Mouse (Mus musculus) limb, embryonic 12.5 days (tissue): Measurements from ENCODE around the gene Pknox1. TPM values are rescaled to one million over a fixed set of nuclear protein-coding genes. Genes with fewer than 3 reads are reported as not detected.
"Not testable (repeated sequence)": the region's sequence is repeated elsewhere in the genome, so short reads cannot be mapped to it uniquely, and the experiment has no call there.

Experiments
- ATAC-seq: fragments of 200-750 bp; cut with Nextera tagmentation; 2 replicates; pipeline ENCODE4 v1.8.0; 2017; ENCODE audit warnings: low read depth, moderate TSS enrichment; ENCODE audit not compliant: insufficient number of reproducible peaks, insufficient read depth, low FRiP score, low TSS enrichment
- H3K27ac ChIP-seq: fragments of 300-500 bp; sonication (generic); 2 replicates; pipeline ENCODE4 v1.5.1; 2016; ENCODE audit warnings: mild to moderate bottlenecking, moderate library complexity
- H3K27me3 ChIP-seq: fragments of 300-500 bp; sonication (generic); 2 replicates; pipeline ENCODE4 v1.6.1; 2016; ENCODE audit warnings: mild to moderate bottlenecking, moderate library complexity
- H3K36me3 ChIP-seq: fragments of 300-500 bp; sonication (generic); 2 replicates; pipeline ENCODE4 v1.6.1; 2016; ENCODE audit warnings: mild to moderate bottlenecking, moderate library complexity
- H3K4me1 ChIP-seq: fragments of 300-500 bp; sonication (generic); replicated peaks from 2 replicates; pipeline ENCODE4 v1.6.1; 2016
- H3K4me2 ChIP-seq: fragments of 300-500 bp; sonication (generic); 2 replicates; pipeline ENCODE4 v1.6.1; 2016; ENCODE audit warnings: mild to moderate bottlenecking, moderate library complexity
- H3K4me3 ChIP-seq: fragments of 300-500 bp; sonication (generic); replicated peaks from 2 replicates; pipeline ENCODE4 v1.5.1; 2016; ENCODE audit warnings: mild to moderate bottlenecking
- H3K9ac ChIP-seq: fragments of 300-500 bp; sonication (generic); replicated peaks from 2 replicates; pipeline ENCODE4 v1.6.1; 2016; ENCODE audit warnings: mild to moderate bottlenecking, moderate library complexity
- H3K9me3 ChIP-seq: fragments of 300-500 bp; sonication (generic); 2 replicates; pipeline ENCODE4 v1.6.1; 2016; ENCODE audit warnings: mild to moderate bottlenecking, moderate library complexity
- WGBS: fragments of 180-500 bp; shearing (Covaris S2); methylation state at CpG from one replicate; pipeline ENCODE4 v1.1.7; 2016; 5-methylcytosine and 5-hydroxymethylcytosine counted together
- polyA plus RNA-seq: library from polyadenylated mRNA; unstranded; fragments of >200 nt; fragmentation: Nextera tagmentation; extraction: Ambion mirVana; gene quantifications from 2 replicates; pipeline ENCODE4 v1.2.1, GENCODE M21; 2016

The Pknox1 gene
- polyA plus RNA-seq, 1 experiment from 2014 or later, result 35.4 TPM

DNA sequence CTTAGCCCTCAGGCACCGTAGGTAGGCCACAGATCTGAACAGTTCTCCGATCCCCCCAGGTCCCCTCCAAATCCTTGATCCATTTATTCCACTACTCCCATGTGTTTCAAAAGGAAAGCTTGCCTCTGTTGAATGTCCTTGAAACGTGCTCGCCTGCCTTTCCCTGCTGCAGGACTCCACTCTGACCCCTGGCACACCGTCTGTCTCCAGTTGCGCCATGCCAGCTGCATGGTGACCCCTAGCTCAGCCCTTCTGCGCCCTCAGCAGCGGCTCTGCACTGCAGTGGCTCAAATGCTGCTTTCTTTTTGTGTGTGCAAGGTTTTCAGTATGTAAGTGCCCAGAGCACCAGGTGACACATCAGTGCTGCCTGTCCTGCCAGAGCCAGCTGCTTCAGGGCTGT is 34.1 kb downstream of the Pknox1 start:
- H3K27ac ChIP-seq, result no peak overlapping the region
- H3K4me3 ChIP-seq, result no peak overlapping the region
- WGBS, result 89% methylated on average over 8 of the region's 8 CpGs
- H3K9me3 ChIP-seq, result no peaks in the 10 kb centered on the region
- no peak for ATAC-seq
- H3K4me1 ChIP-seq, result no peaks in the 10 kb centered on the region
- H3K27me3 ChIP-seq, result no peaks in the 10 kb centered on the region
- H3K9ac ChIP-seq, result no peak overlapping the region
- no peak overlapping the region for H3K4me2 ChIP-seq
- peaks cover 88% of the 10 kb centered on the region for H3K36me3 ChIP-seq

DNA sequence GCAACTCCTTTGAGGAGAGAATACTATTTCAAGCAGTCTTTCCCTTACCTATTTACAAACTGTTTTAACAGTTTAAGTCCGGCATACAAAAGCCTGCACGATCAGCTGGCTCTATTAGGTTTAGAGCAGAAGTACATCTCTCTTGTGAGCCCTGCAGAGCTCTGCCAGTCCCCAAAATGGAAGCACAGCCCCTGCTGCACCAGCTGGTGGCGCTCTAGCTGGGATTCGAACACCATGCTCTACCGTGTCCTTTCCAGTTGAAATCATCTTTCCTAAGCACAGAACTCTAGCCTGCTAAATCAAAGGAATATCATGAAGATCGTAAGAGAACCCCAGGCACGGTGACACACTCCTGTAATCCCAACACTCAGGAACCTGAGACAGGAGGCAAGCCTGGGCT is 41.9 kb downstream of the Pknox1 start:
- Histone ChIP-seq H3K4me1 (no peaks in the 10 kb centered on the region), H3K36me3 (peaks cover 52% of the 10 kb centered on the region), H3K27ac (no peak overlapping the region), H3K4me2 (no peak overlapping the region), H3K4me3 (no peak overlapping the region), H3K9me3 (no peaks in the 10 kb centered on the region), H3K27me3 (no peaks in the 10 kb centered on the region), H3K9ac (no peak overlapping the region)
- no peak for ATAC-seq
- WGBS, result 85% methylated on average over 7 of the region's 7 CpGs

DNA sequence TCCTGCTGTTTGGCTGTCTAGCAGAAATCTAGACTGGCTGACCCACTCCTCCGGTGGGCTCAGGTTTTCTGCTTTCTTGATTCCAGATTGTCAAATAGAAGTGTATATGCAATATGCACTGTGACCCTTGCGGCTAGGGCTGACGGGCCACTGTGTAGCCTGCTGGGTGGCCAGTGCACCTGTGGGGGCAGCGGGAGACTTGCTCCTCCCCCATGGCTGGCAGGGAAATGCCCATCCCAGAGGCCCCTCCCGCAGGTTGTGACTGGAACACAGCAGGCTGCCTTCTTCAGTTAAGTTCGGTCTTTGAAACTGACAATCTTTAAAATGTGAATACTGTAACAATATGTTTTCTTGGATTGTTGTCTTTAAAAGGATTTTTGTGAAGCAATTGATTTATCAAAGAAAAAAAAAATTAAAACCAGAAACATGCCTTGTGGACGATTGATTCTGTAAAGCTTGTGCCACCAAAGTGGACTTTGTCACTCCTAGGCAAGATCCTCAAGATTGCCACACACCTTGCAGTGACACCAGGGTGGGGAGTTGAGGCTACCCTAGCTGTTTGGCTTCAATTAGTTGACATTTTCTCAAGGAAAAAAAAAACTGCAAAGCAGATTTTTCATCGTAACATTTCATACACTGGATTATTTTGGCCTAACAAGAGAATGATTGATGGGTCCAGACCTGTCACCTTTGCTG is 42.9 kb downstream of the Pknox1 start:
- Histone ChIP-seq H3K4me3 (no peak overlapping the region), H3K27me3 (no peaks in the 10 kb centered on the region), H3K4me2 (no peak overlapping the region), H3K36me3 (peaks cover 44% of the 10 kb centered on the region), H3K9me3 (no peaks in the 10 kb centered on the region), H3K27ac (no peak overlapping the region), H3K9ac (no peak overlapping the region), H3K4me1 (no peaks in the 10 kb centered on the region)
- 83% methylated on average over 8 of the region's 8 CpGs for WGBS
- no peak for ATAC-seq

DNA sequence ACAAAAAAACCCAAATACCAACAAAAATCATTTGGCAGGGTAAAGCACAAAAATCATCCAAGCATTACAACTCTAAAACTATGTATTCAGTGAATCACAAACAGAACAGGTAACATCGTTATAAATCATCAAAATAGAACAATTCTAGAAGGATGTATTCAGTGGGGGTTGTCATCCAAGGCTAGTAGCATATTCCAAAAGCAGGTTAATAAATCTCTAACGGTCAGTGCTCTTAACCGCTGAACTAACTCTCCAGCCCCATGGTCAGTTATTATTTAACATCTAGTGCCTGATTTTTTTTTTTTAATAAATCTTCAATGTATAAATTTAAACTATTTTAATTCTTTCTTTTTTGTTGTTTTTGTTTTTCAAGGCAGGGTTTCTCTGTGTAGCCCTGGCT is 44.6 kb downstream of the Pknox1 start:
- H3K27me3 ChIP-seq, H3K9ac ChIP-seq, H3K4me1 ChIP-seq, H3K4me2 ChIP-seq, H3K27ac ChIP-seq, ATAC-seq, H3K9me3 ChIP-seq, H3K4me3 ChIP-seq: not testable (repeated sequence)
- 89% methylated on average over 3 of the region's 3 CpGs for WGBS
- peaks cover 26% of the 10 kb centered on the region for H3K36me3 ChIP-seq

DNA sequence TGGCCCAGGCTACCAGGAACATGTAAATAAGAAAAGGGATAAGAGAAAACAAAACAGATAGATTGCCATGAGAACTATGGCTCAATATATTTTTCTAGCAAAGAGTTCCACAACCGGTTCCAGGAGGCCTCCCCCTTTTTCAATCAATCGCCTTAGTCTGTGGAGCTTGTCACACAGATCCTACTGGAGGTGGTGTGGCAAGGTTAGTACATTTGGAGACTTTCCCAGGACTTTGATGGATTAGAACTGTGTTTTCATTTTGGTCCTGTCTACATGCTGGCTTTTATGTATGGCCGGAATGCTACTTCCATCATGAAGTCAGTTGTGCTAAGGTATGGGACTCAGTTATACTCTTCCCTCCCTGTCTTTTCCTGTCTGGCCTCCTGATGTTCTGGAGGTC is 45.4 kb downstream of the Pknox1 start:
- Histone ChIP-seq H3K27ac (no peak overlapping the region), H3K27me3 (no peaks in the 10 kb centered on the region), H3K9me3 (no peaks in the 10 kb centered on the region), H3K36me3 (peaks cover 19% of the 10 kb centered on the region), H3K4me1 (no peaks in the 10 kb centered on the region), H3K9ac (no peak overlapping the region), H3K4me3 (no peak overlapping the region), H3K4me2 (no peak overlapping the region)
- no peak for ATAC-seq
- WGBS, result 90% methylated on average over 3 of the region's 3 CpGs

DNA sequence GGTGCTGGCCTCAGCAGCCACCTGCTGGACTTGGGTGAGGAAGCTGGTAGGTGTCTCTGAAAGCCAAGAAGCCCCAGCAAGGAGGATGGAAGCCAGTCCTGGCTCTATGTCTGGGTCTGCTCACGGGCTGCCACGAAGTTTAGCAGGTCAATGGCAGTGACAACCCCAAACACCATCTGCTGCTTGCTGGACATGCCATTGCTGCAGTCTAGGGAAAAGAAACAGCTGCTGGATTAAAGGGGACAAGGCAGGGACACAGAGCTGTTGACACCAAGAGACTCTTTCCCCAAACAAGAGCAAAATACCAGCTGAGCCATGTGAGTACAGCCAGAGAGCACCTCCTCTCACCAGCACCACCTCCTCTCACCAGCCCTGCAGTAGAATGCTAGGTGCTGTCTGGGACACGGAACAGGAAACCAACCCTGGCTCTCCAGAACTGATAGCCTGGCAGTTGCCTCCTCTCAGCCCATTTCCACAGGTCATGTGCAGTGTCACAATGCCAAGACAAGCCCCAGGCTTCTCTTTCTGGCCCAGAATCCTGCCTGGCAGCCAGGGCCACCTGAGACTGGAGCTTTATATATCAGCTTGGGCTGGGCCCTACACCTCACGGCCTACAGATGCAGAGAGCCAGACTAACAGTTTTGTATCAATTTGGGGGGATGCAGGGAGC is 48.7 kb downstream of the Pknox1 start:
- no peak for ATAC-seq

DNA sequence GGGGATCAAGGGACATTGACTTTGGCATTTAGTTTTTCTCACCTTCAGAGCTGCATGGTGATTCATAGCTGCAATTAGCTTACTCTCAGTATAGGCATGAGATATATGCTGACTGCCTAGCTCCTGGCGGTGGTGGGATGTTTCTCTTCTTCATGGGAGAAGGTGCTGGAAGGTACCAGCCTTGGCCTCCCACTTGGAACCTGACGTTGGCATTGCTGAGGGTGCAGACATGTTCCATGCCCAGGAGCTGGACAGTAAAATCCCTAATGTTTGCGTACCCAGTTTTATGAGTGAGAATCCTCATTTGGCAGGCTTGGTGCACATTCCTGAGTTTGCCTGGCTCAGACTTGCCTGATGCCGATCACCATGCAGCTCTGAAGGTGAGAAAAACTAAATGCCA is 58.6 kb downstream of the Pknox1 start:
- 89% methylated on average over 4 of the region's 4 CpGs for WGBS
- Histone ChIP-seq H3K9me3 (no peaks in the 10 kb centered on the region), H3K4me3 (no peak overlapping the region), H3K27me3 (no peaks in the 10 kb centered on the region), H3K36me3 (no peaks in the 10 kb centered on the region), H3K9ac (no peak overlapping the region), H3K4me1 (no peaks in the 10 kb centered on the region), H3K27ac (no peak overlapping the region), H3K4me2 (no peak overlapping the region)
- ATAC-seq, result no peak

More for the DNA sequence above, 48.7 kb downstream of the Pknox1 start:
- no peak overlapping the region for H3K4me2 ChIP-seq
- H3K36me3 ChIP-seq, result no peaks in the 10 kb centered on the region
- 78% methylated on average over 4 of the region's 4 CpGs for WGBS
- H3K4me1 ChIP-seq, result no peaks in the 10 kb centered on the region
- H3K9me3 ChIP-seq, result no peaks in the 10 kb centered on the region
- no peaks in the 10 kb centered on the region for H3K27me3 ChIP-seq
- H3K4me3 ChIP-seq, result no peak overlapping the region
- 0 out of 2 replicates have a peak overlapping the region, but pooled peaks have one; percentile 29 for H3K27ac ChIP-seq
- no peak overlapping the region for H3K9ac ChIP-seq

DNA sequence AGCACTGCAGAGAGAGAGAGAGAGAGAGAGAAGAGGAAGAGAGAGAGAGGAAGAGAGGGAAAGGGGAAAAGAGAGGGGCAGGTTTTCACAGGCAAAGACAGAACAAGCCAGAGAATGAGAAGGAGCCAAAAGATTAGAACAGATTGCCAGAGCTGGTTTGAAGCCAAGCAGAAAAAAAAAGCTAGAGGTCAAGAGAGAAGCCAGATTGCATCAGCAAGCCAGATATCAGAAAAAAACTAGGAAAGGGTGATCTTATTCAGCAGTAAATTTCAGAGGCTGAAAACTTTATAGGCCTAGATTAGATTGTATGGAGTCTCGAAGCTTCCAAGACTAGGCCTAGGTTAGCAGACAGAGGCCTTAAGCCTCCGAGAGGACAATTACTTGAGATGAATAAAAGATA is 63.4 kb downstream of the Pknox1 start:
- Histone ChIP-seq H3K27ac (no peak overlapping the region), H3K36me3 (no peaks in the 10 kb centered on the region), H3K4me3 (no peak overlapping the region), H3K4me2 (no peak overlapping the region), H3K9ac (no peak overlapping the region), H3K9me3 (no peaks in the 10 kb centered on the region), H3K4me1 (no peaks in the 10 kb centered on the region), H3K27me3 (no peaks in the 10 kb centered on the region)
- WGBS, result 93% methylated on average over 2 of the region's 2 CpGs
- ATAC-seq, result no peak

DNA sequence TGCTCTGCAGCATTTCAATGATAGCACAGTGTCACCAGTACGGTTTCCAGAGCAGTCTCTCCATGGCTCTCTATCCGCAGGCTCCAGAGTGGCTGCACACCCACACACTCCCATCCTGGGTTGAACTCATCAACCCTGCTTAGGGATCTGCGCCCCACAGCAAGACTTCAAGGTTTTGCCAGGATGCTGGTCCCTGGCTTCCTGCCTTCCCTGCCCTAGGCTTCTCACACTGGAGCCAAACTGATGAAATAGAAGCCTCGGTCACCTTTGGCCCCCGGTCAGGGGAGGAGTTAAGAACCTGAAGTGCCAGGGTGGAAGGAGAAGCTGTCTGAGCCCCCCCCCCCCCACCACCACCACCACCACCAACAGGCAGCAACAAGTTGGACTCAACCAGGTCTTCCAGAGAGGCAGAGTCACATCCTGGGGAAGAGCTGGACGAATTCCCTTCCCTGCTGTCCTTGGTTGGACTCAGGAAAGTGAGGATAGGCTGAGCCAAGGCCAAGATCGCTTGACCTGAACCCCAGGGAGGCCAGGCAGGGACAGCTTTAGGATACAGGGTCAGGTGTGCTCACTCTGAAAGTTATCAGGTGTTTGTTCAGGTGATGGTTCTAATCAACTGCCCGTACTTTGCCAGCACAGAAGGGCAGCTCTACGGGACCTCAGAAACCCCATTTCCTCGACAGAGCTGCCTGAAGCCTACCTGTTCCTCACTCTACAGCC is 66.7 kb downstream of the Pknox1 start:
- peaks cover 21% of the 10 kb centered on the region for H3K27me3 ChIP-seq
- H3K9me3 ChIP-seq, result no peaks in the 10 kb centered on the region
- H3K4me3 ChIP-seq, result no peak overlapping the region
- no peaks in the 10 kb centered on the region for H3K36me3 ChIP-seq
- no peak overlapping the region for H3K9ac ChIP-seq
- WGBS, result 78% methylated on average over 10 of the region's 10 CpGs
- H3K27ac ChIP-seq, result no peak overlapping the region
- no peak for ATAC-seq
- H3K4me1 ChIP-seq, result peaks cover 3% of the 10 kb centered on the region; the same call in 1 of the 2 replicates
- H3K4me2 ChIP-seq, result no peak overlapping the region

DNA sequence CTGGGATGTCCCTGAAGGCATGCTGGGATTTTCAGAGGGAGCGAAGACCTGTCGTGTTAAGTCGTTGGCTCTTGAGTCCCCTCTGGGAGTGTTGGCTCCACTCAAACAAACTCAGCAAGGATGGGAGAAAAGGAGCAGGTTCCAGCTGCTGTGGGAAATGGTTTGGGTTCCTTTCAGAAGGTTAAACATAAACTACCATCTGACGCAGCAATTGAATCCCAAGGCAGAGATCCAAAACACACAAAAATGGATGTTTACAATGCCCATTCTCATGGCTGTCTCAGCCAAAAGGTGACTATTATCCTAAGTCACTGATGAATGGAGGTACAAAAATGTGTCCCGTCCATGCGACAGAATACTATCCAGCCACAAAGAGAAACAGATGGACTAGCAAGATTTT is 68.5 kb downstream of the Pknox1 start:
- H3K27me3 ChIP-seq, result peaks cover 38% of the 10 kb centered on the region
- 81% methylated on average over 6 of the region's 6 CpGs for whole genome bisulfite sequencing
- no peak overlapping the region for H3K4me3 ChIP-seq
- no peaks in the 10 kb centered on the region for H3K36me3 ChIP-seq
- no peak overlapping the region for H3K9ac ChIP-seq
- no peak overlapping the region for H3K4me2 ChIP-seq
- no peak overlapping the region for H3K27ac ChIP-seq
- no peaks in the 10 kb centered on the region for H3K9me3 ChIP-seq
- peaks cover 11% of the 10 kb centered on the region; the same call in 1 of the 2 replicates for H3K4me1 ChIP-seq
- no peak for ATAC-seq

DNA sequence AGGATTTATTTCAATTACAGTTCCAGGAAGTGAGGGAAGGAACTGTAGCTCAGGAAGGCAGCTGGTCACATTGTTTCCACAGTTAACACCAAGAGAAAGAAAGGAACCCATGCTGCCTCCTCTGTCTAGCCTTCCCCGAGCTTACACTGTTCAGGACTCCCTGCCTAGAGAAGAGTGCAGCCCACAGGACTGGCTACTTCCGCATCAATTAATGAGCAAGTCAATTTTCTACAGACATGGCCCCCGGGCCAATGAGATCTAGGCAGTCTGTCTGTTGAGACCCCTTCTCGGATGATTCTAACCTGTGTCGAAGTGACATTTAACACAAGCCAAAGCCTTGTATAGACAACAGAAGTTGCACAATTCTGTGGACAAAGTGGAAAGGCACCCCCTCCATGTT is 70.4 kb downstream of the Pknox1 start:
- H3K4me3 ChIP-seq, result no peak overlapping the region
- no peaks in the 10 kb centered on the region for H3K36me3 ChIP-seq
- H3K4me1 ChIP-seq, result peaks cover 11% of the 10 kb centered on the region; the same call in 1 of the 2 replicates
- H3K9ac ChIP-seq, result no peak overlapping the region
- no peak overlapping the region for H3K4me2 ChIP-seq
- 73% methylated on average over 5 of the region's 5 CpGs for WGBS
- peaks cover 41% of the 10 kb centered on the region for H3K27me3 ChIP-seq
- H3K27ac ChIP-seq, result no peak overlapping the region
- no peaks in the 10 kb centered on the region for H3K9me3 ChIP-seq
- ATAC-seq, result no peak
